Mouse (Mus musculus): Measurements from ENCODE around the gene E330021D16Rik. TPM values are rescaled to one million over a fixed set of nuclear protein-coding genes. Genes with fewer than 3 reads are reported as not detected.

E330021D16Rik gene
- total and polyA plus RNA-seq, 2 experiments from 2014 or later = not detected

DNA sequence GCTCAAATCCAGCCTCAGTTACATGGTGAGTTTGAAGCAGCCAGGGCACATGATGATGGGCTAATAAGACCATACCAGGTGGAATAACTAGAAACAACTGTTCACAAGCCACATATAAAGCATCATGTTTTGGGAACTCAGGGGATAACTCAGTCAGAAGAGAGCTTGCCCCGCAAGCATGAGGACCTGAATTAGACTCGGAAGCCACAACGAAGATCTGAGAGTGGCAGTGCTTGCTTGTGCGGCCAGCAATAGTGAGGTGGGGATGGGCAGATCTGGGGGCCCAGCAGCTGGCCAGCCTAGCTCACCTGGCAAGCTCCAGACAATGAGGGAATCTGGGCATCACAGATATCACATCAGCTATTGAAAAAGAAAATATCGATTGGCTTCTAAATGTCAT, 7.8 kb upstream of the E330021D16Rik start:
- DNase-seq (ENCODE audit: low spot score) (no peak), ATAC-seq (no peak)
- Histone ChIP-seq H3K27me3 (ENCODE audit: insufficient read depth, low read length) (no peaks in the 10 kb centered on the region), H3K4me1 (ENCODE audit: insufficient read depth, low read length) (no peaks in the 10 kb centered on the region), H3K4me2 (ENCODE audit: low read depth, low read length) (no peak overlapping the region), H3K27ac (no peak overlapping the region), H3K9me3 (ENCODE audit: low read length) (no peaks in the 10 kb centered on the region), H3K4me3 (ENCODE audit: low read length) (no peak overlapping the region), H3K9ac (replicated peaks; ENCODE audit: low read length) (no peak overlapping the region), H3K36me3 (ENCODE audit: insufficient read depth, low read length) (no peaks in the 10 kb centered on the region)
- whole genome bisulfite sequencing = 91% methylated on average over 5 of the region's 5 CpGs
- TF ChIP-seq CTCF (IDR thresholded peaks at IDR 0.05; ENCODE audit: low read depth) = no peak

DNA sequence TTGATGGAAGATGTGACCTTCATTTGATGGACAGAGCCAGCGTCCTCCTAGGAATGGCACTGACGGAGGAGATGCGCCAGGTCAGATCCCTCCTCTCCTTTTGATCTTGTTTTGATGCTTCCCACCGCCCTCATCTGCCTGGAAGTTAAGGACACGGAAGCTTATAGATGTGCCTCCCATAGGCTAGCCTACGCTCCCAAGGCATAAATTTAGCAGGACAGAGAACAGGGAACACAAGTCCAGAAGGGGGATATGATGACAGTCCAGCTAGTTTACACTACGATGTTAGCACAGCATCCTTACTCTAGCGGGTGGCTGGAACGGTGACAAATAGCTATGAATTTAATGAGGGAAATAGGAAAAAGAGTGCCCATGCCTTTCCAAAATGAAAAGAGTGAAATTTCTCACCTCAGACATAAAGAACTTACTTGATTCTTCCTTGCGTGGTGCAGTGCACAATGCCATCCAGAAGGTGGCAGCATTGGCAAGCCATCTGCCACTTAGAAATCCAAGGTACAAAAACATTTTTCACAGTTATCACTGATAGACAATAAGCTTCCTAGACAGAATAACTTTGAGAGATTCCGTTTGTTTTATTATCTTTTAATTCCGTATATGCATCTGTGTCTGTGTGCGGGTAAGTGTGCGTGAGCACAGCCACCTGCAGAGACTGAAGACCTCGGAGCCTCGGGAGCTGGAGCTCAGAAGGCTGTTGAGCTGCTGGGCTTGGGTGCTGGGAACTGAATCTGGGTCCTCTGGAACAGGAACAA, 6.9 kb upstream of the E330021D16Rik start:
- TF ChIP-seq CTCF (IDR thresholded peaks at IDR 0.05; ENCODE audit: low read depth) = peak; percentile 95
- no peak overlapping the region for H3K4me3 ChIP-seq (ENCODE audit: low read length)
- H3K4me1 ChIP-seq (ENCODE audit: insufficient read depth, low read length) = no peaks in the 10 kb centered on the region
- no peak overlapping the region for H3K9ac ChIP-seq (replicated peaks; ENCODE audit: low read length)
- H3K4me2 ChIP-seq (ENCODE audit: low read depth, low read length) = no peak overlapping the region
- no peak overlapping the region for H3K27ac ChIP-seq
- ATAC-seq = peak; percentile 40; the same call in 1 of the 2 replicates
- WGBS = 58% methylated on average over 16 of the region's 16 CpGs
- H3K36me3 ChIP-seq (ENCODE audit: insufficient read depth, low read length) = no peaks in the 10 kb centered on the region
- H3K27me3 ChIP-seq (ENCODE audit: insufficient read depth, low read length) = no peaks in the 10 kb centered on the region
- no peaks in the 10 kb centered on the region for H3K9me3 ChIP-seq (ENCODE audit: low read length)
- peak; percentile 80 for DNase-seq (ENCODE audit: low spot score)

DNA sequence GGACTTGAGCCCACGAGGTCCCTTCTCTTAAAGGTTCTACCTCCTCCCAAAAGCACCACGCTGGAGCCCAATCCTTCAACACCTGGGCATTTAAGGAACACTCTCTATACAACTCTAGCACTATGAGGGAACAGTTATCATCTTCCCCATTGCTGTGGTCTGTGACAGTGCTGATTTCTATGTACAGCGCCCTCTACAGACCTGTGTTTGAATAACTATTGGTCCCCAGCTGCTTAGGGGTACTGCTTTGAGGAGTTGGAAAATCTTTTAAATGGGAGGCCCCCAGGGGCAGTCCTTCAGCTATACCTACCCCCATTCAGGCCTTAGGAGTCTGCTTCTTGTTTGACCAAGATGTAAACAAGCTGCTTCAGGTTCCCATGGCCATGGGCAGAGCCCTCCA, 5.7 kb upstream of the E330021D16Rik start:
- no peak for DNase-seq (ENCODE audit: low spot score)
- Histone ChIP-seq H3K27ac (no peak overlapping the region), H3K4me2 (ENCODE audit: low read depth, low read length) (no peak overlapping the region), H3K36me3 (ENCODE audit: insufficient read depth, low read length) (no peaks in the 10 kb centered on the region), H3K27me3 (ENCODE audit: insufficient read depth, low read length) (no peaks in the 10 kb centered on the region), H3K4me3 (ENCODE audit: low read length) (no peak overlapping the region), H3K4me1 (ENCODE audit: insufficient read depth, low read length) (no peaks in the 10 kb centered on the region), H3K9me3 (ENCODE audit: low read length) (no peaks in the 10 kb centered on the region), H3K9ac (replicated peaks; ENCODE audit: low read length) (no peak overlapping the region)
- 60% methylated on average over 3 of the region's 3 CpGs for WGBS
- peak; percentile 32 for TF ChIP-seq CTCF (IDR thresholded peaks at IDR 0.05; ENCODE audit: low read depth)
- 0 out of 2 replicates have a peak, but pooled peaks have one; percentile 24 for ATAC-seq

DNA sequence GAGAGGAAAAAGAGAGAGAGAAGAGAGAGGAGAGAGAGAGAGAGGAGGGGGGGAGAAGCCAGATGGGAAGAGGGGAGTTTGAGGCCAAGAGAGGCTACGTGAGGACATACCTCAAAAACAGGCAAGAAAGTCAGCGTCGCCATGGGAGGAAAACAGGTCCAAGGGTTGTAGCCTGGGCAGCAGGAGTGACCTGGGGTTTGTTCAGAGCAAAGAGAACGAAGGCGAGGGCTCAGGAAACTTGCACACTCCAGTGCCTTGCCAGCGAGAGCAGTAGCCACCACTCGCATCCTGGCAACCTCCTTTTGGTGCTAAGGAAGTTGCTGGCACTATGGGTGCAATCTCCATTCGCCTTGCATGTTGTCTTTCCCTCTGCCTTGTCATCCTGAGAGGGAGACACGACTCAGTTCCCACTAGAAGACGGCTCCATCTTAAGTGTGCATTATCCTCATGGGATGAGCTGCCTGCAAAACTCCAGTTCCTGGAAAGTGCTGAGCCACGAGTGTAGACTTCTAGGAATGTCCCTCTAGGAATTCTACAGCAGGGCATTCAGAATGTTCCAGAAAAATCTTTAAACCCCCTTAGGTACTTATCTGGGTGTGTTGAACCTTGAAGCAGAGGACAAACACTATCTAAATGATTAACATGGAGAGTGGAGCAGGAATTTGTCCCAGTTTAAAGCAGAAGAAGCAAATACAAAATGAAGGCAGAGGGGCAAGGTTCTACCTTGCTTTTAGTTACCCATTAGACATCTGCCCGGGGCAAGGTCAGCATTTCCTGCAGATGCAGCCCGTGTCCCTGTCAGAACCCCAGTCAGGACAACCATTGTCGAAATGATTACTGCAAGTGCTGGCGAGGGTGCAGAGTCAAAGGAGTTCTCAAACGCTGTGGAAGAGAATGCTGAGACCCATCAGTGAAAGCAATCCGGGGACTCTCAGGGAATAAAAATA, 3.8 kb upstream of the E330021D16Rik start:
- WGBS = 77% methylated on average over 17 of the region's 17 CpGs
- ATAC-seq (no peak), DNase-seq (ENCODE audit: low spot score) (no peak)
- Histone ChIP-seq H3K9ac (replicated peaks; ENCODE audit: low read length) (no peak overlapping the region), H3K4me3 (ENCODE audit: low read length) (no peak overlapping the region), H3K27ac (no peak overlapping the region), H3K27me3 (ENCODE audit: insufficient read depth, low read length) (no peaks in the 10 kb centered on the region), H3K36me3 (ENCODE audit: insufficient read depth, low read length) (no peaks in the 10 kb centered on the region), H3K4me1 (ENCODE audit: insufficient read depth, low read length) (no peaks in the 10 kb centered on the region), H3K4me2 (ENCODE audit: low read depth, low read length) (no peak overlapping the region), H3K9me3 (ENCODE audit: low read length) (no peaks in the 10 kb centered on the region)
- TF ChIP-seq CTCF (IDR thresholded peaks at IDR 0.05; ENCODE audit: low read depth) = no peak

DNA sequence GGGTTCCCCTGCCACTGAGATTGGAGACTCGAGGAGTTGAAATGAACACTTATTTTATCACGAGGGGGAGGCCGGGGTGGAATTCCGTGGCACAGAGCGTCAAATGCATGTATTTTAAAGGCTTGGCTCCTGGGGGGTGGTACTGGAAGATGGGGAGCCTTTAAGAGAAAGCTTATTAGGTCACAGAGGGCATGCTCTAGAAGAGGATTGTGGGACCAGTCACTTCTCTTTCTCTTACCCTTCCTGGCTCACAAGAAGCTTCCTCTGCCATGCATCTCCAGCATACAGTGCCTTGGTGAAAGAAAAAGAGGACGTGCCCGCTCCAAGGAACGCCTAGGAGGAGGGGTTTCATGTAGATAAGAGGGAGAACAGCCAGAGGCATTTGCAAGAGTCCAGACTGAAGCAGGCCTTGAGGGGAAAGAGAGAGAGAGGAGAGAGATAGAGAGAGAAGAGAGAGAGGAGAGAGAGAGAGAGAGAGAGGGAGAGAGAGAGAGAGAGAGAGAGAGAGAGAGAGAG, 3.0 kb upstream of the E330021D16Rik start:
- no peak for ATAC-seq
- Histone ChIP-seq H3K4me1 (ENCODE audit: insufficient read depth, low read length) (no peaks in the 10 kb centered on the region), H3K27me3 (ENCODE audit: insufficient read depth, low read length) (no peaks in the 10 kb centered on the region), H3K36me3 (ENCODE audit: insufficient read depth, low read length) (no peaks in the 10 kb centered on the region), H3K4me2 (ENCODE audit: low read depth, low read length) (no peak overlapping the region), H3K4me3 (ENCODE audit: low read length) (no peak overlapping the region), H3K27ac (no peak overlapping the region), H3K9ac (replicated peaks; ENCODE audit: low read length) (no peak overlapping the region), H3K9me3 (ENCODE audit: low read length) (no peaks in the 10 kb centered on the region)
- no peak for TF ChIP-seq CTCF (IDR thresholded peaks at IDR 0.05; ENCODE audit: low read depth)
- 64% methylated on average over 8 of the region's 8 CpGs for WGBS
- no peak for DNase-seq (ENCODE audit: low spot score)

DNA sequence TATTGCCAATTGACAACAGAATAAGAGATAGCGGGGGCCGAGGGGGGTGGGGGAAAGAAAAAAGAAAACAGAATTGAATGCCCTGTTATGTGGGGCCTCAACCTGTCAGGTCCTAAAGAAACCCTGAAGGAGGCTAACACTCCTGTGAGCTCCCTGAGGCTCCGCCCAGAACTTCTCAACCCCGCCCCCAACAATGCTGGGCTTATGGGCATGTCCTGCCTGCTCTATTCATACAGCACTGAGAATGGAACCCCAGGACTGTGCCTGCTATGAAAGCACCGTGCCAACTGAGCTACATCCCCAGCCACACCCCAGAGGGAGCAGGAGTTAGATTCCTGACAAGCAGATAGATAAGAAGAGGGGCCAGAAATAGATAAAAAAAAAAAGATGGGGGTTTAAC, 2.5 kb upstream of the E330021D16Rik start:
- DNase-seq (ENCODE audit: low spot score) (no peak), ATAC-seq (no peak)
- no peak overlapping the region for H3K4me2 ChIP-seq (ENCODE audit: low read depth, low read length)
- no peaks in the 10 kb centered on the region for H3K4me1 ChIP-seq (ENCODE audit: insufficient read depth, low read length)
- WGBS = 74% methylated on average over 5 of the region's 5 CpGs
- no peaks in the 10 kb centered on the region for H3K9me3 ChIP-seq (ENCODE audit: low read length)
- H3K27me3 ChIP-seq (ENCODE audit: insufficient read depth, low read length) = no peaks in the 10 kb centered on the region
- TF ChIP-seq CTCF (IDR thresholded peaks at IDR 0.05; ENCODE audit: low read depth) = no peak
- H3K4me3 ChIP-seq (ENCODE audit: low read length) = no peak overlapping the region
- H3K27ac ChIP-seq = no peak overlapping the region
- H3K36me3 ChIP-seq (ENCODE audit: insufficient read depth, low read length) = no peaks in the 10 kb centered on the region
- no peak overlapping the region for H3K9ac ChIP-seq (replicated peaks; ENCODE audit: low read length)
